Mouse (Mus musculus) embryo, embryonic 9.5 days (tissue): ENCODE results near the gene Fbxl2.
"Not testable (repeated sequence)": the region's sequence is repeated elsewhere in the genome, so short reads cannot be mapped to it uniquely, and the experiment has no call there.

Source experiments
- DNase-seq: peaks from one replicate; pipeline ENCODE4 v3.0.0-alpha.2; 2017; ENCODE audit errors: extremely low spot score

Gene Fbxl2

GRCm38 (mm10) chr9:114046028-114046427, at the start of gene Fbxl2:
Gene Fbxl2, minus strand, starts transcription at chr9:114046191.
- no peak for DNase-seq

- no peak for DNase-seq
Measured at GRCm38 (mm10) chr9:114094854-114095253, 48.9 kb upstream of the Fbxl2 start.

DNA sequence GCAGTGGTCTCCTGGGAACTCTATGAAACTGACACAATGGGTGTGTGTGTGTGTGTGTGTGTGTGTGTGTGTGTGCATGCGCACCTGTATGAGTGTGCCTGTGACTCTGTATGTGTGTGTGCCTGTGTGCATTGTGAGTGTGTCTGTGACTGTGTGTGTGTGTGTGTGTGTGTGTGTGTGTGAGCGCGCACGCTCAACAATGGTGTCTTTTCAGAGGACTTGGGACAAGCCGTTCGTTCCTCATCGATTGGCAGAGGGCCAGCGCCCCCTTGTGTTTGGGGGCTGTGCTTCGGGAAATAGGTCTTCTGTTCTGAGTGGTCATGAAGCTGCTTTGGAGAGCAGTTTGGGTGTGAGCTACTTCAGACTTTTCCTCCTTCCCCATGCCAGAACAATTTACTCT, 46.2 kb upstream of the Fbxl2 start:
- DNase-seq = peak; percentile 65

GRCm38 (mm10) chr9:114088885-114089284, 42.9 kb upstream of the Fbxl2 start:
- not testable (repeated sequence) for DNase-seq

DNA sequence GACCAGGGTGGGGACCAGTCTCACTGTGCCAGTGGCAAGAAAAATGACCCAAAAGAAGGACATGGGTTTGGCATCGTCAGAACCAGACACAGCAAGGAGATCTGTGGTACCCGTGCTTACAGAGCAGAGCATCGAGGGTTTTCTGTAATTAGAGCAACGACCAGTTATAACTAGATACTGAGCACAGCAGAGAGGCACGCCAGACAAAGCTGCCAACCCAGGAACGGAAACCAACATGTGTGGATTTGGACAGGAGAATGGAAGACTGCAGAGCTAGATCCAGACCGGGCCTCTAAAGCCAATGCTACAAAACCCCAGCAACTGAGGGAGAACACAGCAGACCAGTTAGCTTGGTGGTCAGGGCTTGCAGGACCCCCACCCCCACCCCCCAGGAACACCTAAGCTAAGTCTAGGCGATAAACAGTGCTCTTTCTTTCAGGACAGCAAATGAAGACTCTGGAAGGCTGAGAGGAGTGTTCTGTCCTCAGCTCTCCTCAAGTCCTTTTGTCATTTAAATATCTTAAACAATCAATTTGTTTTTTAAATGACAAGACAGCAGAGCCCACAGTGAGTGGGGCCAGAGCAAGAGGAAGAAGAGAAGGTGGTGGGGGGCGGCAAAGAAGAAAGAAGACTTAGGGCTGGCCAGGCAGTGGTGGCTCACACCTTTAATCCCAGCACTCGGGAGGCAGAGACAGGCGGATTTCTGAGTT, 41.3 kb upstream of the Fbxl2 start:
- DNase-seq = no peak

- no peak for DNase-seq
Measured at GRCm38 (mm10) chr9:114086422-114086821, 40.4 kb upstream of the Fbxl2 start.

GRCm38 (mm10) chr9:114073681-114074080, 27.7 kb upstream of the Fbxl2 start:
- no peak for DNase-seq

DNA sequence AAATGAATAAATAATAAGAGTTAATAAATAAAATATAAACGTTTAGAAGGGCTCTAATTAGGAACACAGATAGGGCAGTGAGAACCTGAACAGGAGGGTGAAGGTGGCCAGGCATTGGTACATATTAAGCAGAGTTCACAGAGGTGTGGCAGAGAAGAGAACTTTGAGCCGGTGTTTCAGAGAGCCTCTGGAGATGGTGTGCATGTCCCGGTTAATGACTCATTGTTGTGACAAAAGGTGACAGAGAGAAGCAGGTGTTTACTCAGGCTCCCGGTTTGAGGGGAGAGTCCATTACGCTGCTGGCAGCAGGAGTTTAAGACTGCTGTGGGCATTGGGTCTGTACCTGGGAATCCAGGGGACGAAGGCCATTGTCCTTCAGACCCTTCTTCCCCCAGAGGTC, 23.4 kb upstream of the Fbxl2 start:
- no peak for DNase-seq

DNA sequence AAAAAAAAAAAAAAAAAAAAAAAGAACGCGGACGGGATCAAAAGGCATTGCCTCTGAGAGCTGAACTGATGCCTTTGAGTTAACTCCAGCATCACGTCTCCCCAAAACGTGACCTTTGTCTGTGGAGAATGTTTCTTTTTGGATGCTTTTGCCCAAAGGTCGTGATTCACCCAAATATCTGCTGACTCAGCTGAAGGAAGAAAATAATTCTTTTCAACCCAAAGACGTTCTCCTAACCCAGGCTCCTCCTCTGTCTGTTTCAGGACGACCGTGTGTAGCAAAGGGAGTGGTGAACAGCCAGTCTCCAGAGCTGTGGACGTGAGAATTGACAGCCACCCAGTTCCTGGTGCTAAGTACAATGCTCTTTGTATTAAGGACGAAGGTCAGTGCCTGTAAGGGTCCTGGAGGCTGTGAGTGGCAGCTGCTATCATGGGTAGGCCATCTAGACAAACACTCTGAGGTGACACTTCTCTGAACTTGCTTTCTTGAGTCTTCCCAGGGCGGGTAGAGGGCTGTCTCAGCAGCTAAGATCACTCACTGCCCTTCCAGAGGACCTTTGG, 22.6 kb upstream of the Fbxl2 start:
- no peak for DNase-seq

- peak; percentile 47 for DNase-seq
Measured at GRCm38 (mm10) chr9:114057090-114057796, 11.3 kb upstream of the Fbxl2 start, which contains the start of gene Susd5. Gene Susd5, plus strand, starts transcription at chr9:114057140.

- DNase-seq = no peak
Measured at GRCm38 (mm10) chr9:114052866-114053265, 6.9 kb upstream of the Fbxl2 start.

DNA sequence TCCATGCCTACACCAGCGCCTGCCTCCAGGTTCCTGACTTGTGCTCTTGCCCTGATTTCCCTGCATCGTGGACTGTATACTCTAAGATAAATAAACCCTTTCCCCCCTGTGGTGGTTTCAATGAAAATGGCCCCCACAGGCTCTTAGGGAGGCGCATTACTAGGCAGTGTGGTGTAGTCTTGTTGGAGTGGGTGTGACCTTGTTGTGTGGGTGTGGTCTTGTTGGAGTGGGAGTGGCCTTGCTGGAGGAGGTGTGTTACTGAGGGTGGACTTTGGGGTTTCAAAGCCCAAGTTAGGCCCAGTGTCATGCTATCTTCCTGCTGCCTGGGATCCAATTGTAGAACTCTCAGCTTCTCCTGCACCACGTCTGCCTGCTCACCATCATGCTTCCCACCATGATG, 6.0 kb upstream of the Fbxl2 start:
- no peak for DNase-seq

- no peak for DNase-seq
Measured at GRCm38 (mm10) chr9:114050778-114051177, 4.8 kb upstream of the Fbxl2 start.

GRCm38 (mm10) chr9:114050106-114050505, 4.1 kb upstream of the Fbxl2 start:
- no peak for DNase-seq

GRCm38 (mm10) chr9:114046676-114047075, 685 bp upstream of the Fbxl2 start:
- no peak for DNase-seq

DNA sequence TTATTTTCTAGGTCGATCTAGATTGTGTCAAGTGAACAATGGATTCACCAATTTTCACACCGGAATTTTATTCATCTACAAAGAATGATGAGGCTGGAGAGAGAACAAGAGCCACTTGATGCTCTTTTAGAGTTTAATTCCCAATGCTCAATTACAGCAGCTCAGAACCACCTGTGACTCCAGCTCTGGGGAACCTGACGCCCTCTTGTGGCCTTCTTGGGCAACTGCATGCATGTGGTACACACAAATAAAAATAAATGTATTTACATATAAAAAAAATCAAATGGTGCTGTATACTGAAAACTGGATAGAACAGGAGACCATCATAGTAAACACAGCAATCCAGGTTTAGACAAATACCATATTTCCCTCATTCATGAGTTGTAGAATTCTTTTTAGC, 1.5 kb downstream of the Fbxl2 start:
- DNase-seq = no peak

- DNase-seq = no peak
Measured at GRCm38 (mm10) chr9:114042490-114042889, 3.5 kb downstream of the Fbxl2 start.

- no peak for DNase-seq
Measured at GRCm38 (mm10) chr9:114040945-114041344, 5.0 kb downstream of the Fbxl2 start.

DNA sequence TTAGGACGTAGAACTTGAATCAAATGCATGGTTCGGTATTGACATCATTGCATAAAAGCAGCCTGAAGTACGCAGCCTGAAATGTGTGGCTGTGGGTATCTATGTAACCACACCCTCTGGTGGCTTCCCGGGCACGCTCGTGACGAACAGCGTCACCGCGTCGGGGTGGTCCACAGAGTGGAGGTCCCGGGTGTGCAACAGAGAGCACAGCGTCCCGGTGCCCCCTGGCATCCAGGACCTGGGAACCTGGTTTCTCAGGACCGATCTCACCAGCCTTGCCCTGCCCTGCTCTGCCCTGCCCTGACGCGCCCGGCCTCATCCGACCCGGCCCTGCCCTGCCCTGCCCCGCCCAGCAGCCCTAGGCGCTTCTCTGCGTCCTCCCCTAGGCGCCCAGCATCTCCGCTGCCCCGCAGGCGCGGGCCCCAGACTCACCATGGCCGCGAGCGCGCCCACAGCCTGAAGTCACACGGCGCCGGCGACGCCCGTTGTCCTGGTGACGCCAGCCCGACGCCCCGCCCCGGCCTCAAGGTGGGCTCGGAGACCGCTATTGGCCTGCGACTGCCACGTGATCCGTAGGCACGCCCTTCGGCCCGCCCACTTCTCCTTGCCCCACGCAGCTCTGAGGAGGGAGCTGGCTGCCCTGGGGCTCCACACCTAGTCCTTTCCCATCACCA, 19.6 kb downstream of the Fbxl2 start:
- DNase-seq = peak; percentile 89

DNA sequence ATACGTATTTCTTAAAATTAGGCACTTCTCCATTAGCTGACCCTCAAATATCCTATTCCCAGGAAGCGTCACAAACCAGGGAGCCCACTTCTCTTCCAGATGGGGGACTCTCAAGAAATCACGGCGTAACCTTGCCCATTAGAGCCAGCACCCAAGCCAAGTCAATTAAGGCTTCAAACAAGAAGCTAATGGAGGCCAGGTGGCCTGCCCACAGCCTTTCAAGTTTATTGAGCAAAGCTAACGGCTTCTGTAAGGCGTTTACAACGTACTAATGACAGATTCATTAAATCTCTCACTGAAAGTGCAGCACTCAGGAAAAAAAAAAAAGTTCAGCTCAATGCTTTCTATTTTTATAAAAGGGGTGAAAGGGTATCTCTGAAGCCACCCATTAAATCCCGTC, 20.1 kb downstream of the Fbxl2 start:
- DNase-seq = peak; percentile 10

DNA sequence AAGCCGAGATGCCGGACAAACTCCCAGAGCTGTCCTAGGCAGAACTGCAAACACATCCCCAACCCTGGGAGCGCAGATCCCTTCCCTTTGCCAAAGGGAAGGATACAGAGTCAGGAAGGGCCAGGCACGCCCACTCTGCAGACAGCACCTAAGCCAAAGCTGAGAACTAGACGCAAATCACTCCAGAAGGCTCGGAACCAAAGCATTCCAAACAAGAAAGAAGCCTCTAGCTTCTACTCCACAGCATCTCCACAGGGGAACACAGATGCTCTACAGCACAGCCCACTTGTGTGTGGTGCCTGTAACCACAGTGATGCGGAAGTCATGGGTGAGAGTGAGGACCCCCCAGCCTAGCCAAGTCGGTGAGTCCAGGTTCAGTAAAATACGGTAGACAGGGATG, 20.8 kb downstream of the Fbxl2 start:
- DNase-seq = no peak

DNA sequence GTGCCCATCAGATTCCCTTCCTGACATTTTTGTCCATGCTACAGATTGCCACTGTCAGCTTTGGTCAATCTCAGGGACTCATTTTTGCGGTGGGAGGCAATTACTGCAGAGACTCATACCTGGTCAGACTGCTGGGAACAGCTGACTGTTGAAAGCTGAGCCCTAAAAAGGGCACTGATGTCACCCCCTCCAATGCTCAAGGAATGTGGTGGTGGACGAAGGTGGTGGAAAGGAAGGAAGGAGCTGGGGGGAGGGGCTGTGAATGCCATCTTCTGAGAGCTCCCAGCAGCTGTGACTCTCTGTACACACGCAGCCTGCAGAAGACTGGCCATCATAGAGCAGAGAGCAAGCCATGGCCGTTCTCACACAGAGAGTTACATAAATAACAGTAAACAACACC, 23.9 kb downstream of the Fbxl2 start:
- no peak for DNase-seq
